Comparison of ENCODE assay signal across 19 mouse cellular contexts in genomic region chr4:56261992-56262391, GRCm38 (mm10).
A peak's percentile ranks its signal among the peaks of the same experiment; 100 is the strongest.
DNase-seq lines count a peak whose midpoint lies in the region; ATAC-seq lines count a peak whose summit lies in the region.
"Had no signal": no experiment of that assay in that cellular context is flagged by ENCODE, and none has a peak within 500 bp of the region (broad histone marks: within the 10 kb centered on the region; RNA-seq: fewer than 3 reads in every experiment).

No protein-coding gene starts in this region.

- peak; percentile 56 for DNase-seq in heart, adult 11 months
- no peak for DNase-seq in heart, postnatal 36 days
- peak; percentile 3 for DNase-seq in c-Kit-positive CD71-negative TER-119-negative erythroid progenitor cells, embryonic 14.5 days (ENCODE audit: low read depth)
- DNase-seq in layer of hippocampus, postnatal 10 days (ENCODE audit: low spot score in 2 of 2) = no peak
- no peak for DNase-seq in left cerebral cortex, postnatal 4 days
- DNase-seq: adrenal gland, adult 8-10 months; adrenal gland, postnatal 25 days; cerebellum, adult 18-20 months; cerebellum, adult 9-10 months; cerebellum, postnatal 14 days; gastrocnemius, postnatal 10 days; gastrocnemius, postnatal 36 days; heart, adult 18-20 months; heart, postnatal 10 days; heart, postnatal 4 days had no signal

- intact Hi-C loops in heart, postnatal 36 days (cut with DNase I) = no loop called here
- intact Hi-C loops in left cerebral cortex, postnatal 4 days (cut with DNase I) = no loop called here

- peak; percentile 78 to 83 for ATAC-seq in hematopoietic stem cell, adult 5-6 weeks (replicated peaks in 1 of 2; ENCODE audit: insufficient read depth in 1 of 2, low FRiP score in 2 of 2, low TSS enrichment in 1 of 2, low read depth in 1 of 2, poor library complexity in 2 of 2, severe bottlenecking in 2 of 2)
- peak; percentile 84 for ATAC-seq in monocyte, adult 5-6 weeks (replicated peaks; ENCODE audit: insufficient number of reproducible peaks, low FRiP score, low TSS enrichment, poor library complexity, severe bottlenecking)
- ATAC-seq: activated CD4-positive, CD25-positive, alpha-beta regulatory T cell, adult 4 months; forebrain, embryonic 14.5 days had no signal

Comparison
In these comparisons a context has a peak if more than half of its experiments do, and no peak if none do; other contexts are left out.
1. DNase-seq: peak in heart, adult 11 months (single experiment) and c-Kit-positive CD71-negative TER-119-negative erythroid progenitor cells, embryonic 14.5 days (single experiment); none in heart, postnatal 36 days (0 of 2), layer of hippocampus, postnatal 10 days (0 of 2) and left cerebral cortex, postnatal 4 days (single experiment).